Mouse (Mus musculus) CD8-positive naive resting alpha-beta T cell, adult 2 months (primary cell): ENCODE results near the gene Hs2st1.

Experiments used
- DNase-seq, 2 experiments: peaks; one replicate each; pipeline ENCODE4 v3.0.0; 2022; ENCODE audit warnings: low read depth in 2 of 2, low spot score in 2 of 2

The Hs2st1 gene

DNA sequence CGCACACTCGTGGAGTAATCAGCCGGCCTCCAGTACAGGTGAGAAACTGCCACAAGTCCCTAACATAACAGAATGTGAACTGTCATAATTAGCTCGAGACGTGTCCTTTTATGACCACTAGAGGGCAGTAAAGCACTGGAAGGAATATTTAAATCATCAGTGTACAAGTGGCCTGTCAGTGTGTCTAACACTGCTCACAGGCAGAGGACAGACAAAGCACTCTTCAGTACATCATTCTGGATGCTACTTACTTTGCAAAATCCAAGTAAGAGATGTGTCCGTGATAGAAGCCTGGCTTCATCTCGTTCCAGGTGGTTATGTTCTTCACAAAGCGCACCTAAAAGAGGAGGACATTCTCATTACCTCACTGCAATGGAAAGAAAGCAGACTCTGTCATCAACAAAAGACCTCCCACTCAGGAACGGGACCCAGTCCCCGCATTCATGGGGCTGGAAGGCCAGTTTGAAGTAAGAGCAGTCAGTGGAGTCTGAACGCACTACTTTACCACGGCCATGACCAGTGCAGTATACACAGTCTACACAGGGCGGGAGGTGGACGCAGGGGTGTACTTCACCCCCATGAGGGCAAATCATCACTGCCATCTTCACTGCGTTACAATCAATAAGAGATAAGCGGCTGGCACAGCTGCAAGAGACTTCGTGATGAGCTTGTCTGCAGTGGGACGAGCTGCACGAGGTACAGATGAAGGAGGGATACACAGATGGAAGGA, 116.1 kb downstream of the Hs2st1 start:
- peak; percentile 26 to 49 for DNase-seq

DNA sequence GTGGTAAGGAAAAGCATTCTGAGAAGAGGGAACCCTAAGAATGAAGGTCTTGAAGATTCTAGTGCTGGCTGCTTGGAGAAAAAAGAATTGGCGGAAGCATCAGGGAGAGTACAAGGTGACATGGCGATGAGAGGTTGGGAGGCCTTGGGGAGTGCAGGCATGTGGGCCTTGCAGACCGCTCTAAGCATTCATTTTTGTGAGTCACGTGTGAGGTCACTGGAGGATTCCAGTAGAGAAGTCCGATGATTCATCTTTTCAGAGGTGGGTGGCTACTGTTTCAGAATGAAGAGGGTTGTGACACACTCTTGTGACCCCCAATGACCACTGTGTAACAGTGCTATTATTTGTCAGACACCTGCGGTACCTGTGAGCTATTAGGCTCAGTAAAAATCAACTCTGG, 121.0 kb downstream of the Hs2st1 start:
- DNase-seq = no peak

DNA sequence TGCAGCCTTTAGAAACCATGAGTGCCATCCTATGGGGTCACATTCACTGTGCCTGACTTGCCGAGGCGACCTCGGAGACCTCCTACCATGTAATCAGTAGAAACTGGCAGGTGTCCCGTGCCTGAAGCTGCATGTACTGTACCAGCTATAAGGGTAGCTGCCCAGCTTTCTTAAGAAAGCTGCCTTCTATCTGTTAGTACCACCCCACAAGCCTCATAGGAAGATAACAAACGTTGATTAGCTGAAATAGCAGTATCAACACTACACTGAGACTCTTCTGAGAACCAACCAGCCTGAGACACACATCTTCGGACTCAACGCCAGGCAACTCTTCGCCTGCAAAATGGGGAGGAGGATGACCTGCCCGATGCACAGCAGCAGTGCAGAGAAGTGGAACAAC, 122.1 kb downstream of the Hs2st1 start:
- DNase-seq = no peak

DNA sequence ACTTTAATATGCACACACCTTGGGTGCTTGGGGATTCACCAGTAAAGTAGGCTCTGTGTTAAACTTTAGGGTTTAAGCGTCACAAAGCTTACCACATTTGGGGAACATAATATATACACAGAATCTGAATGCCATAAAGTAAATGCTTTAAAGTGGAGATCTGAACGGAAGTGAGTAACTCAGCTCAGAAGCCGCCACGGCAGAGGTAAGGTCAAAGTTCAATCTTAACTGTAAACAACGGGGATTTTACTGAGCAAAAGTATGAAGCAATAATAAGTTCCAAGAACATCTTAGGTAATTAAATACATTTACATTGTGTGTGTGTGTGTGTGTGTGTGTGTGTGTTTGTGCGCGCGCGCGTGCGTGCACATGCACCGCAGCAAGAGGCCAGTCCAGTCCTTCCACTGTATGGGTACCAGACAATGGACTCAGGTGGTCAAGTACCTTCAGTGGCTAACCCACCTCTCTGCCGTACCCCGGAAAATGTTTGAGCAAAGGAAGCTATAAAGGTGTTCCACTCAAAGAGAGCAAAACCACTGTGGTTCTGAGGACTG, 123.8 kb downstream of the Hs2st1 start:
- no peak for DNase-seq

- no peak for DNase-seq
Observed at GRCm38 (mm10) chr3:144437871-144438398, 132.0 kb downstream of the Hs2st1 start.

GRCm38 (mm10) chr3:144436076-144436475, 133.9 kb downstream of the Hs2st1 start:
- DNase-seq = no peak

DNA sequence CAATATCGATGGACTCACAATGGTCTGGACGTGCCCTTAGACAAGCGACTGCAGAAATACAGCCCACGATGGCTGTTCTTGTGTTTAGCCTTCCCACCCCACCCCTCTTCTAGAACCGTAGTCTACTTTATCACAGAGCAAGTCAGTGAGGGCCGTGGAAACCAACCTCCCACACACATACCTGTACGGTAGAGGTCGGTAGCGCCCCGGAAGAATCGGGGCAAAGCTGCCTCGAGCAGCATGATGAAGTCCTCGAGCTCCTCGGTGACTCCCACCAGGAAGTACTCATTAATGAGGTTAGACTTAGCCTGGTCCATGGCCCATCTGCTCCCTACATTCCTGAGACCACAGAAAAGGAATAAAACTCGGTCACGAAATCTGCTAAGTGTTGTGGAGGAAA, 134.7 kb downstream of the Hs2st1 start:
- no peak for DNase-seq

- DNase-seq = no peak
Observed at GRCm38 (mm10) chr3:144434276-144434675, 135.7 kb downstream of the Hs2st1 start.

GRCm38 (mm10) chr3:144433039-144433438, 136.9 kb downstream of the Hs2st1 start:
- DNase-seq = no peak

GRCm38 (mm10) chr3:144432143-144432577, 137.8 kb downstream of the Hs2st1 start:
- DNase-seq = no peak

GRCm38 (mm10) chr3:144428514-144429431, 141.2 kb downstream of the Hs2st1 start:
- no peak for DNase-seq

DNA sequence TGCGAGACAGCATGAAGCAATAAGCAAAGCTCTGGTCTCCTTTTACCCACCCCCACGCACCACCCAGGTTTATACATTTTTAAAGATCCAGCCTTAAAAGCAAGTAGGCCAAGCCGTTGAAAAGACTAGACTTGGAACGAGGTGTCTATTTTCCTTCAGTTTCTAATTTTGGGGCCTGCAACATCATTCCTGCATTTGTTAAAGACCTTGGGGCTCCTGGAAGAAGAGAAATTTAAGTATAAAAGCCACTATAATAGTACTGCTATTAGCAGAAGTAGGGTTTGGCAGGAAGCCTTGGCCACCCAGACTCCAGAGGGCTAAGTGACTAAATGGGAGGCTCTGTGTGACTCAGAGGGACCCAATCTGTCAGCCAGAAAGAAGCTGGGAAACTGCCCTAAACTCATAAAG, 144.9 kb downstream of the Hs2st1 start:
- DNase-seq = no peak

- no peak for DNase-seq
Observed at GRCm38 (mm10) chr3:144421404-144422180, 148.4 kb downstream of the Hs2st1 start.

DNA sequence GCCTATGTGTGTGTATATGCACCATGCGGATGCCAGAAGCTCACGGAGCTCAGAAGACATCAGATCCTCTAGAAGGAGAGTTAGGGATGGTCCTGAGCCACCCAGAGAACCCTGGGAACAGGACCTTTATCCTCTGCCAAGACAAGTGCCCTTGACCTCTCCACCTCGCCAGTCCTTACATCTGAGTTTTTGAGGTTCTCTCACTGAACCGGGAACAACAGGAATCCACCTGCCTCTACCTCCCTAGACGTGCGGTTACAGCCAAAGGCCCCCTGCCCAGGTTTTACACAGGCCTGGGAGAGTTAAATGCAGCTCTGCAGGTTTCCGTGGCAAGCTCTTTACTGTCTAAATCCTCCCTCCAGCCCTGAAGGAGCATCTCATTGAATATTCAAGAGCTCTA, 156.2 kb downstream of the Hs2st1 start:
- no peak for DNase-seq

DNA sequence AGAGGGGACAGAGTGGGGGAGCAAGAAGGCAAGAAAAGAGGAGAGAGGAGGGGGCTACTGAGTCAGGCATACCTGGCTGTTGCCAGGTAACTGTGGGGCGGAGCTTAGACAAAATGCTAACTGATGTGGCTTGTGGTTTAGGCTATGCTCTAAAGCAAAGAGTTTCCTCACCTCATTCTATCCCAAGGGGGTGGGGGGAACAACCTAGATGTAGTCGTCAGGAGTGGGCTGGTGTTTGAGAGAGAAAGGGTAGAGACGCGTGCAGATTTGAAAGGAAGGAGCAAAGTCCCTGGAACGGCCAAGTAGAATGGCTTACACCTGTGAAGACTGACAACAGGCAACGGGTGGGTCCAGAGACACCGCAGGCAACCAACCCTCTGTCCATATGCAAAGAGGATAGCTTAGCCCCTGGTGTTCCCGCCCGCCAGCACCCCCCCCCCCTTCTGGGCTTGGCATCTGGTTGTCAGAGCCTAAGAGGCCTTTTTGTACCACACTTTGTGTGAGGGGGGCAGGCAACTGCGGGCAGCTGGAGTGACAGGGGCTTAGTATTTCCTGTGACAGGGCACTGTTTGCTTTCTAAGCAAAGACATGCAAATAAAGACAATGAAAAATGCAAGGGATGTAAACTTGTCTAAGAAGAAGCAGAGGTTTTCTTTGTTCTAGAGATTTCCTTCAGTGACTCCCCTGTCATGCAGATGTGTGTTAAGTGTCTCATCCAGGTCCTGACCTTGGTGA, 157.3 kb downstream of the Hs2st1 start:
- peak; percentile 34 to 56 for DNase-seq

- no peak for DNase-seq
Observed at GRCm38 (mm10) chr3:144411650-144412278, 158.2 kb downstream of the Hs2st1 start.

DNA sequence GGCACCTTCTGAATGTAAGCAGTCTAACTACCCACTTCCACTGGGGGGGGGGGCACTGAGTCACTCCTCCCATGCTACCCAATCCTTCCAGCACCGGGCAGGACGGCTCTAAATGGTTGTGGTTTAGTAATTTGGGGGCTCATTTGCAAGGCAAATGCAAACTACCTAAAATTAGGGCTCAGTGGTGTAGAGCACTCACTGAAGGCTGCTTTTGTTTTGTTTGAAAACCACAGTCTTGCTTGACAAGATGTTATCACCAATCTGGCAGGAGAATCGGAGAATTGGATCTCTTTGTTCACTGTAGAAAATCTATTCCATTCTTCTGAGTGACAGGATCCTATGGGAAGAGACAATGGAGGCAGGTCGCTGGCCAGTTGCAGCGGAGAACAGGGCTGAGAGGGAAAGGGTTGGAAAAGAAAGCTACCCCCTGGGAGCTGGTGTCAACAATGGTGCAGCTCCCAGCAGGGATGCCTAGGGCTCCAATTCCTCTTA, 158.9 kb downstream of the Hs2st1 start:
- DNase-seq = no peak

DNA sequence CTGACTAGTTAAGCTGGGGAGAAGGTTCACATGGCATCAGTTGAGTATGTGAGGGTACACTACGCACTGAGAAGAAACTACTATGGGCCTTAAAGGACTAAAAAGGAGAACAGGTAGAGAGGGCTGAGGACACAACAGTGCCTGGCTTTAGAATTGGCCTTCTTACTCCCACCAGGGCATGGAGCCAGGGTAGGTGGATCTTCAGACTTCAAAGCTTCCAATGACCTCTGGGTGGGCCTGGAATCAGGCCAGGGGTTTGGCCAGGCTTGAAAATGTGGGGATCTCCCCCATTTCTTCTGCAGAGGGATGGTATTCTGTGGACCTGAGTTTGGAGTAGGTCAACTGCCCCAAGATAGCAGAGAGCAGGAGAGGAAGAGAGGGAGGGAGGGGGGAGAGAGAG, 161.0 kb downstream of the Hs2st1 start:
- no peak for DNase-seq

DNA sequence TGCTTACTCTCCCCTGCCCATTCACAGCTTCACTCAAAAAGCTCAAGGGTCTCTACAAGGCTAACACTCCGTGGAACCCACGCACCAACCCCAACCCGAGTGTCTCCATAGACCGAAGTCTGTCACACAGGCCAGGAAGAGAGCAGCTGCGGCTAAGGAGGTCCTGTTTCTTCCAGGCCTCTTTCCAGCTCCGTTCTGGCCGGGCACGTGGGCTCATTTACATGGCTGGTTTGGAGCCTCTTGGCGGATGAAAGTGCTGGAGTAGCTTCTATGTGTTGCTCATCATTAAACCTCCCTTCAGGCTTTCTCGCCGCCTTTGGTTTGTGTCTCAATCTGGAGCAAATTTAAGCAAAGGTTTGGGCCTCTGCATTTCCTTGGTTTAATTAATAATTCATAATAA, 164.7 kb downstream of the Hs2st1 start:
- DNase-seq = no peak

DNA sequence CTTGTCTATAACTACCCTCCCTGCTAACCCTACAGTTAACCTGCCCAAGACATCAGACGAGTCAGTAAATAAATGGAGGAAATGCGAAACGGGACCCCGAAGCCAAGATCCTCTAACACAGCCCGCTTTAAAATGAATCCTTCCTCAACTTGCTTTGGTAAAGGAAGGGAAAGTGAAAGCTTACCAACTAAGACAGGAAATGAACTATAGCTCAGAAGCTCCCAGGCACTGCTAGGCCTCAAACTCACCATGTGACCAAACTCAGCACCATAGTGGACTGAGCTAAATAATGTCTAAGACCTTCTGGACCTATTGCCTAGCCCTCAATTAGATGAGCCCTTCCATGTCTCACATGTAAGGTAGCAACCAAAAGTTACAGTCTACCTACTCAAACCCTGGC, 168.7 kb downstream of the Hs2st1 start:
- DNase-seq = peak in 1 of 2 experiments; percentile 21
